Mouse (Mus musculus) c-Kit-positive CD71-positive TER-119-negative erythroid progenitor cells, embryonic 14.5 days (primary cell): ENCODE measurements around the gene Gm20388.

Source experiments
- DNase-seq: peaks from one replicate; pipeline ENCODE4 v3.0.0-alpha.2; 2013; ENCODE audit warnings: low read depth

Gm20388 gene

GRCm38 (mm10) chr8:121258126-121258792, 1347.6 kb downstream of the Gm20388 start:
- no peak for DNase-seq

- no peak for DNase-seq
Observed at GRCm38 (mm10) chr8:121262728-121263389, 1352.2 kb downstream of the Gm20388 start.

DNA sequence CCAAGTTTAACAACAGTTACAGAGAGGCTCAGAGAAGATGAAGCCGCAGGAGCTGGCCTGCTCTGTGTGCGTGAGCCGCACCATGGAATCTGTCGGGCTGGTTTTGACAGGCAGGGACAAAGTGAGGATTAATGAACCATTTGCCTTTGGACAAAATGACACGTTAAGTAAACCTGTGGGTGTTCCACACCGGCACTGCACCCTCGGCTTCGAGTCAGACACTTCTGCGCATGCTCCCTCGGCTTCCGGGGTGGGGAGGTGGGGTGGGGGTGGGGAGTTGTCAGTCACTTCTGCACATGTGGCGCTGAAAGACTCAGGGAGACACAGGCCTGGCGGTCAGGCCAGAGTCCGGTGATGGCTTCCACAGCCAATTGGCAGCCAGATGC, 1352.7 kb downstream of the Gm20388 start:
- DNase-seq = no peak

DNA sequence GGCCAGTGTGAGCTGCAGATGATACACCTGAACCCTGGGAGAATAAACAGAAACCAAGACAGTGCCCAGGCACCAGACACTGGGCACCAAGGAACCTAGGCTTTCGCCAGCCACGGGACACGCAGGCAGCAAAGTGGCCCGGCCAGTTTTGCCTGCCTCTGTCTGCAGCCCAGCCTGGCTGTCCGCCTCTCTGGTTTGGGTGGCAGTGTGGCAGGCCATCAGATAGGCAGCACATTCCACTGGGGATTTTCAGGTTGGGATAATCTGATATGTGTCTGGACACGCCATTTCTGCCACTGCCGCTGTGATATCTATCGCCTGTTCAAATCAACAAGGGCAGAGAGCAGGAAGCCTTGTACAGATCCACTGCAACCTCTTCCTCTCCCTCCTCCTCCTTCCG, 1353.6 kb downstream of the Gm20388 start:
- no peak for DNase-seq

DNA sequence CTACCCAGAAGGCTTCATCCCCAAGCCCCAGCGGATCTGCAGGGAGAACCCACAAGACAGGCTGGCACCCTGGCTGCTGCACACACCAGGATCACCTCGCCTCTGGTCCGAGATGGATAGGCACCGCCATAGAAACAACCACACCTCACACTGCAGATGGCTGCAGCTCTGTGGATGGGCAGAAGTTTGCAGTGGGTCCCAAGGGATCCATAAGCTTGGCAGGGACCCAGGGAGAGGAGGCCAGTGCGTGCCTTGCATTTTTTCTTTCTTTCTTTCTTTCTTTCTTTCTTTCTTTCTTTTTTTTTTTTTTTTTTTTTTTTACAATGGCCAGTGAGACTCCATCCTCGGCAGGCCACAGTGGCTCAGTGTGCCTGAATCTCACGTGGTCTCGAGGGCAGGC, 1360.9 kb downstream of the Gm20388 start:
- no peak for DNase-seq

- no peak for DNase-seq
Observed at GRCm38 (mm10) chr8:121273195-121273594, 1362.6 kb downstream of the Gm20388 start.

GRCm38 (mm10) chr8:121273620-121274019, 1363.0 kb downstream of the Gm20388 start:
- no peak for DNase-seq

DNA sequence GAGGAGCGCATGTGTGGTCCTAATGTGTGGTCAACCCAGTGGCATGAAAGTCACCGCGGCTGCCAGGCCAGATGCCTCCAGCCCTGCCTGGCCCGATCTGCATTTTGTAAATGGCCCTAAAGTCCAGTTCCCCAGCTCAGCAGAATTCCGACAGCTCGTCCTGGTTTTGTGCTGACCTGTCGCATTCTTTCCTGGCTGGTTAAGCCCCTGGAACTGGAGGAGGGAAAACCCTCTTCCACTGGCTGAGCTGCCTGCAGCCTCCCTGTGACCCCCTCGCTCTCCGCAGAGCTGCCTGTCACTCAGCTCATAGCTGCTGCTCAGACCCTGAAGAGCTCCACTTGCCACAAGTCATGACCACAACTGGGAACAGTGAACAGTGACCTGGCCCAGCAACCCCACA, 1369.8 kb downstream of the Gm20388 start:
- no peak for DNase-seq

DNA sequence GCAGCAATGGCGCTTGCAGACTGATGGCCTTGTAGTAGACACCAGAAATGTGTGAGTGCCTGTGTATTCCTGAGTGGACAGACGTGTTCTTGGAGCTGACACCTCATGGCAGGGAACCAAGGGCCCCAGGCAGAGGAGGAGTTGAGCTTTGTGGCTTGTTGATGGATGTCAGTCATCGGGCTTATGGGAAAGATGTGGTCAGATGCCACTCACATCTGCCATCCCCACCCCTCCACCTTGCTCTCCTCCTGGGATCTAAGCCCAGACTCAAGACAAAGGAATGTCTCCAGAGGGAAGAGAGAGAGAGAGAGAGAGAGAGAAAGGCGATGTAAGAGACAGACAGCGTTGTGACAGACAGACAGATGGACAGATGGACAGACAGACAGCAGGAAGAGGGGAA, 1378.7 kb downstream of the Gm20388 start:
- DNase-seq = no peak

GRCm38 (mm10) chr8:121290547-121290946, 1379.9 kb downstream of the Gm20388 start:
- DNase-seq = no peak

GRCm38 (mm10) chr8:121293418-121293817, 1382.8 kb downstream of the Gm20388 start:
- no peak for DNase-seq

DNA sequence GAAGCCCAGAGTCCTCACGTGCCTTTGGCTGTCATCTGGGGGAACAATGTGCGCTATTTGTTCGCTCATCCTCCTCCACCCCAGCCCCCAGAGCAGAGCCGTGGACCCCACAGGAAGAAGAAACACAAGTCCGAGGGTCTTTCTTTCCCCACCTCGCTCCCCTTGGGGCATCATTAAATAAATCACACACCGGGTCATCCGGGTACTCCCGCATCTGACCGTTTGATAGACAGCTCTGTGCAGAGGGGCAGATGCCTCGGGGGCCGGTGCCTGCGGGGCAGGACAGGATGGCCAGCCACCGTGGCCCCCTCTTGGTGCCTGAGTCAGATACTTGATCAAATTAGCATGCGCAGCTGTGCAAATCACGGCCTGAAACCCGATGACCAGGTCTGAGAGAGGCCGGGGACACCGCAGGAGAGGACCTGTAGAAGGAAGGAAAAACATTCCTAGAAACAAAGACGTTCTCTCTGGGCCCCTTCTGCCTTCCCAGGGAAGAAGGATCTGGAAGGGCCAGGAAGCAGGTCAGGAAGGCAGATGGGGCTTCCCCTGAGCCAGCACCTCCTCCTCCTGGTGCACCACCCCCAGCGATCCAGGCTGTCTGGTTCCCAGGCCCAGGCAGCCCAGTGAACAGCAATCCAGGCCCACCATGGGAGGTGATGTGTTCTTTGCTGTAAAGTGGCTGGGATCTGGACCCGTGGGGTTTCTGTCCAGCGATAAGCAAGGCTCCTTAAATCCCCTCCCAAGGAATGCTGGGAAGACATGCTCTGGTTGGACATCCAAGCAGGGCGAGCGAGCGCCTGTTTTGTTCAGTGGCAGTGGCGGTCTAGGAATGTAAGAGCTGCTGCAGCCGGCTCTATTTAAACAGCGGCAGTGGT, 1383.8 kb downstream of the Gm20388 start:
- no peak for DNase-seq

DNA sequence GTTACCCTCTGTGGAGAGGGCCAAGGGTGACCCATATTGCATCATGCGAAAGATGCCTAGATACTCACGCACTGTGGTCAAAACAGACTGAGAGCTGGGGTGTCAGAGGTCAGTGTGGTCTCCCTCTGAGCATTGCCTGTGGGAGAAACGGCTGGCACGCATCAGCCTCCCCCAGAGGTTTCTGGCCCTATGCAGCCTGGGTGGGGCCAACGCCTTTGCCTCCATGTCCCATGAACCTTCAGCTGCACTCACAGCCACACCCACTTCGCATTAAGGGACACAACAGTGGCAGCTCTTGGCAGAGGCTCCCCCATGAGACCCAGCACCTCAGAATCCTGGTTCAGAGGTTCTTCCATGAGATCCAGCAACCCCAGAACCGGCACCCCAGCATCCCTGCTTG, 1385.4 kb downstream of the Gm20388 start:
- no peak for DNase-seq

- no peak for DNase-seq
Observed at GRCm38 (mm10) chr8:121296597-121296996, 1386.0 kb downstream of the Gm20388 start.

DNA sequence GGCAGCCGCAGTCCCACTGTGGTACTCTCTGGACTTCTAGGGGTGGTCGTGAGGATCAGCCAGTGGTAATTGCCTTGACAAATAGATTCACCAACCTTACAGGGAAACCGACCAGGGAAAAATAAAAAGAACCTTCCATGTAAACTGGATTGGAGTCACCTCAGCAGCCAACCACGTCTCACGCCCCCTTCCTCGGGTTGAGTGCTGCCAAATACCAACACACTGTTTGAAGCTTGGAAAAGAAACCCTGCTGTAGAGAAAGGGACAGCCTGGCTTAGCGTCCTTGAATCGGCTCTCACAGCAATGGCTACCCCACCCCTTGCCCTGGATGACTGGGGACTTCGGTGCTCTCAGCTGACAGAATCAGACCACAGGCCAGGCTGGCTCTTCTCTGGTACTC, 1386.7 kb downstream of the Gm20388 start:
- DNase-seq = no peak

- DNase-seq = no peak
Observed at GRCm38 (mm10) chr8:121300066-121300465, 1389.4 kb downstream of the Gm20388 start.

- no peak for DNase-seq
Observed at GRCm38 (mm10) chr8:121300501-121301411, 1390.1 kb downstream of the Gm20388 start.

GRCm38 (mm10) chr8:121301431-121301830, 1390.8 kb downstream of the Gm20388 start:
- DNase-seq = no peak

- DNase-seq = no peak
Observed at GRCm38 (mm10) chr8:121301978-121302649, 1391.5 kb downstream of the Gm20388 start.

GRCm38 (mm10) chr8:121307723-121308122, 1397.1 kb downstream of the Gm20388 start:
- no peak for DNase-seq
